In the genomic region with DNA sequence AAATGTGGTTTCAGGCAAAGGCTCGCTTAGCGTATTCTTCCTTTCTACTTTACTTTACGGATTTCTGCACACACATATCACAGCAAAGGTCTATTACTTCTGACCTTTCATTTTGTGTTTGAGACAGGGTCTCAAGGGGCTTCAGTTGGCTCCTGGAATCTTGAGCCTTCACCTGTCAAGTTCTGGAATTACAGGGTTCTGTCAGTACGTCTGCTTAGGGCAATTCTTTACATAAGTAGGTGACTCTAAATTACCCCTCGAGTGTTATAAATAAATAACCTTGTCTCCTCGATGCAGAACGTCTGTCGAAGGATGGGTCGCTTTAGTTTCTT, we compare ENCODE assay signal across 9 mouse cellular contexts. TPM values are rescaled to one million over a fixed set of nuclear protein-coding genes. Genes with fewer than 3 reads are reported as not detected.
DNase-seq lines count a peak whose midpoint lies in the region; ATAC-seq and TF ChIP-seq lines count a peak whose summit lies in the region.
"Had no signal": no experiment of that assay in that cellular context is flagged by ENCODE, and none has a peak within 500 bp of the region (broad histone marks: within the 10 kb centered on the region; RNA-seq: fewer than 3 reads in every experiment).

No protein-coding gene starts in this region.

- H3K9me3 ChIP-seq in heart, embryonic 15.5 days (replicated peaks), result no peaks in the 10 kb centered on the region
- no peaks in the 10 kb centered on the region for H3K9me3 ChIP-seq in G1E (replicated peaks)
- H3K9me3 ChIP-seq in forebrain, embryonic 16.5 days (ENCODE audit: control insufficient read depth, low read length), result no peaks in the 10 kb centered on the region

- TF ChIP-seq CTCF in G1E (IDR thresholded peaks at IDR 0.05; ENCODE audit: low read depth, low read length), result no peak

- DNase-seq in heart, postnatal 25 days (ENCODE audit: low spot score), result no peak
- no peak for DNase-seq in G1E (ENCODE audit: low spot score)
- no peak for DNase-seq in thymus, postnatal 14 days
- DNase-seq in left cerebral cortex, postnatal 4 days, result no peak
- DNase-seq in yolk sac, embryonic 10.5 days (ENCODE audit: low spot score), result no peak

- H3K36me3 ChIP-seq in heart, embryonic 15.5 days, result peaks cover 33% of the 10 kb centered on the region
- H3K36me3 ChIP-seq in G1E (replicated peaks) (peaks cover 50% of the 10 kb centered on the region), macrophage (ENCODE audit: inconsistent target) (peaks cover 26% of the 10 kb centered on the region)
- H3K36me3 ChIP-seq in forebrain, embryonic 16.5 days (ENCODE audit: control insufficient read depth, insufficient read depth), result peaks cover 21% of the 10 kb centered on the region

- intact Hi-C loops in heart, postnatal 25 days (cut with DNase I), result no loop called here
- intact Hi-C loops in left cerebral cortex, postnatal 4 days (cut with DNase I), result no loop called here

- H3K4me2 ChIP-seq in heart, embryonic 15.5 days, result peak overlapping the region; percentile 63
- H3K4me2 ChIP-seq in forebrain, embryonic 16.5 days (ENCODE audit: low read length), result peak overlapping the region; percentile 56

- H3K4me1 ChIP-seq in heart, embryonic 15.5 days (replicated peaks), result peaks cover 27% of the 10 kb centered on the region
- H3K4me1 ChIP-seq in G1E (ENCODE audit: insufficient read depth, low read depth, low read length), result peaks cover 31% of the 10 kb centered on the region
- peaks cover 23% of the 10 kb centered on the region for H3K4me1 ChIP-seq in forebrain, embryonic 16.5 days (replicated peaks; ENCODE audit: control insufficient read depth, insufficient read depth, low read length)

- H3K9ac ChIP-seq in heart, embryonic 15.5 days, result peak overlapping the region; percentile 73
- peak overlapping the region; percentile 58 for H3K9ac ChIP-seq in forebrain, embryonic 16.5 days (replicated peaks; ENCODE audit: low read depth, low read length)

- H3K27ac ChIP-seq in heart, embryonic 15.5 days, result peak overlapping the region; percentile 90
- H3K27ac ChIP-seq in forebrain, embryonic 16.5 days (ENCODE audit: low read length), result peak overlapping the region; percentile 34; the same call in 1 of the 2 replicates
- peak overlapping the region; percentile 46 for H3K27ac ChIP-seq in macrophage

- peak overlapping the region; percentile 79 for H3K4me3 ChIP-seq in heart, embryonic 15.5 days
- H3K4me3 ChIP-seq in G1E (ENCODE audit: low read depth, low read length) (peak overlapping the region; percentile 81), macrophage (ENCODE audit: inconsistent target) (peak overlapping the region; percentile 94)
- peak overlapping the region; percentile 48 for H3K4me3 ChIP-seq in forebrain, embryonic 16.5 days (replicated peaks; ENCODE audit: low read length)

- no peaks in the 10 kb centered on the region for H3K27me3 ChIP-seq in heart, embryonic 15.5 days
- no peaks in the 10 kb centered on the region for H3K27me3 ChIP-seq in G1E (ENCODE audit: insufficient read depth, low read length)
- no peaks in the 10 kb centered on the region for H3K27me3 ChIP-seq in forebrain, embryonic 16.5 days (replicated peaks; ENCODE audit: control insufficient read depth, insufficient read depth, low read length)
- H3K27me3 ChIP-seq: Patski had no signal

- WGBS in heart, embryonic 15.5 days, result 6% methylated on average over 9 of the region's 9 CpGs
- WGBS in forebrain, embryonic 16.5 days, result 17% methylated on average over 9 of the region's 9 CpGs
- 3% methylated on average over 9 of the region's 9 CpGs for WGBS in macrophage (ENCODE audit: missing documents)

- peaks cover 41% of the 10 kb centered on the region for H3K79me2 ChIP-seq in macrophage (ENCODE audit: inconsistent target)

- ATAC-seq in heart, embryonic 15.5 days (replicated peaks; ENCODE audit: insufficient number of reproducible peaks, insufficient read depth, low FRiP score, low read depth), result no peak
- no peak for ATAC-seq in G1E (ENCODE audit: extremely low read depth, insufficient number of reproducible peaks, low FRiP score, poor library complexity, severe bottlenecking)
- ATAC-seq in forebrain, embryonic 16.5 days, result no peak

RNA-seq across cellular contexts. Expression of gene Atp5b, which starts 0.6 kb away (rescaled TPM):
- 5,437 and 6,121 TPM in 2 replicates for polyA plus RNA-seq in heart, embryonic 15.5 days (2015; fragmentation: Nextera tagmentation; extraction: Ambion mirVana)
- 1,000 to 10,000 TPM; 9,293 to 9,309 TPM for total RNA-seq in heart, postnatal 25 days (2021)
- total RNA-seq in G1E (2014; fragmentation: Nextera tagmentation), result 2,076 and 2,077 TPM in 2 replicates
- 2,841 and 2,974 TPM in 2 replicates for total RNA-seq in G1E (2017)
- polyA plus RNA-seq in G1E (2012), result 1,412 and 1,783 TPM in 2 replicates
- 2,097 and 2,145 TPM in 2 replicates for polyA plus RNA-seq in forebrain, embryonic 16.5 days (2015; fragmentation: Nextera tagmentation; extraction: Ambion mirVana)
- 100 to 1,000 TPM; 115 to 422 (median 284) TPM for total RNA-seq in macrophage (2018; cell fraction: chromatin; rRNA removed)
- total RNA-seq in macrophage (2018; cell fraction: cytosol; rRNA removed), result 100 to 1,000 TPM; 573 to 964 (median 692) TPM
- total RNA-seq in macrophage (2018; cell fraction: nucleus; rRNA removed), result 100 to 1,000 TPM; 137 to 411 (median 296) TPM
- polyA plus RNA-seq in macrophage (2018), result 455 to 1,015 TPM (median 549 TPM) in 3 replicates
- 1,000 to 10,000 TPM; 1,302 to 1,309 TPM for total RNA-seq in left cerebral cortex, postnatal 4 days (2021)

RNA-seq across cellular contexts. Expression of gene Baz2a, which starts 8.9 kb away (rescaled TPM):
- 7.5 and 10.1 TPM in 2 replicates for polyA plus RNA-seq in heart, embryonic 15.5 days (2015; fragmentation: Nextera tagmentation; extraction: Ambion mirVana)
- total RNA-seq in heart, postnatal 25 days (2021), result 10 to 100 TPM; 20.0 to 24.4 TPM
- total RNA-seq in G1E (2014; fragmentation: Nextera tagmentation) (102 and 116 TPM in 2 replicates), G1E (2017) (14.8 and 16.6 TPM in 2 replicates)
- polyA plus RNA-seq in G1E (2012) (24.8 and 34.7 TPM in 2 replicates), macrophage (2018) (20.2 to 33.8 TPM (median 31.2 TPM) in 3 replicates)
- 8.4 and 10.0 TPM in 2 replicates for polyA plus RNA-seq in forebrain, embryonic 16.5 days (2015; fragmentation: Nextera tagmentation; extraction: Ambion mirVana)
- 100 to 1,000 TPM in 21 of 26 experiments, 10 to 100 TPM in 5; 64.2 to 241 (median 179) TPM for total RNA-seq in macrophage (2018; cell fraction: chromatin; rRNA removed)
- total RNA-seq in macrophage (2018; cell fraction: cytosol; rRNA removed), result 10 to 100 TPM; 23.9 to 57.1 (median 44.1) TPM
- 100 to 1,000 TPM in 15 of 26 experiments, 10 to 100 TPM in 11; 54.2 to 152 (median 102) TPM for total RNA-seq in macrophage (2018; cell fraction: nucleus; rRNA removed)
- 10 to 100 TPM; 34.5 to 36.2 TPM for total RNA-seq in left cerebral cortex, postnatal 4 days (2021)

RNA-seq across cellular contexts. Expression of gene Ptges3, which starts 23.7 kb away (rescaled TPM):
- polyA plus RNA-seq in heart, embryonic 15.5 days (2015; fragmentation: Nextera tagmentation; extraction: Ambion mirVana), result 268 and 292 TPM in 2 replicates
- total RNA-seq in heart, postnatal 25 days (2021), result 10 to 100 TPM; 77.8 to 89.3 TPM
- total RNA-seq in G1E (2014; fragmentation: Nextera tagmentation) (209 and 228 TPM in 2 replicates), G1E (2017) (269 and 315 TPM in 2 replicates)
- polyA plus RNA-seq in G1E (2012) (268 and 269 TPM in 2 replicates), macrophage (2018) (66.7 to 167 TPM (median 80.1 TPM) in 3 replicates)
- polyA plus RNA-seq in forebrain, embryonic 16.5 days (2015; fragmentation: Nextera tagmentation; extraction: Ambion mirVana), result 395 and 436 TPM in 2 replicates
- total RNA-seq in macrophage (2018; cell fraction: chromatin; rRNA removed), result 10 to 100 TPM; 20.4 to 59.5 (median 32.0) TPM
- total RNA-seq in macrophage (2018; cell fraction: cytosol; rRNA removed), result 100 to 1,000 TPM; 104 to 143 (median 120) TPM
- 10 to 100 TPM; 32.1 to 91.0 (median 51.0) TPM for total RNA-seq in macrophage (2018; cell fraction: nucleus; rRNA removed)
- 100 to 1,000 TPM; 179 to 184 TPM for total RNA-seq in left cerebral cortex, postnatal 4 days (2021)

RNA-seq across cellular contexts. Expression of gene Naca, which starts 47.1 kb away (rescaled TPM):
- polyA plus RNA-seq in heart, embryonic 15.5 days (2015; fragmentation: Nextera tagmentation; extraction: Ambion mirVana), result 429 and 467 TPM in 2 replicates
- total RNA-seq in heart, postnatal 25 days (2021), result 100 to 1,000 TPM; 502 to 533 TPM
- total RNA-seq in G1E (2014; fragmentation: Nextera tagmentation) (544 and 609 TPM in 2 replicates), G1E (2017) (1,963 and 1,995 TPM in 2 replicates)
- polyA plus RNA-seq in G1E (2012) (99.4 and 167 TPM in 2 replicates), macrophage (2018) (676 to 712 TPM (median 694 TPM) in 3 replicates)
- 545 and 574 TPM in 2 replicates for polyA plus RNA-seq in forebrain, embryonic 16.5 days (2015; fragmentation: Nextera tagmentation; extraction: Ambion mirVana)
- total RNA-seq in macrophage (2018; cell fraction: chromatin; rRNA removed), result 100 to 1,000 TPM in 1 of 26 experiments, 10 to 100 TPM in 25; 30.8 to 141 (median 53.1) TPM
- 100 to 1,000 TPM; 284 to 845 (median 449) TPM for total RNA-seq in macrophage (2018; cell fraction: cytosol; rRNA removed)
- total RNA-seq in macrophage (2018; cell fraction: nucleus; rRNA removed), result 100 to 1,000 TPM in 5 of 26 experiments, 10 to 100 TPM in 21; 51.7 to 128 (median 91.8) TPM
- 100 to 1,000 TPM; 481 to 496 TPM for total RNA-seq in left cerebral cortex, postnatal 4 days (2021)

Comparison
In these comparisons a context has a peak if more than half of its experiments do, and no peak if none do; other contexts are left out.
1. H3K27ac ChIP-seq: peak in every context shown above with its lines; median percentile 90 in heart, embryonic 15.5 days; 46 in macrophage; 34 in forebrain, embryonic 16.5 days.